Mouse (Mus musculus): ENCODE results near the gene Hnf1a.
A peak's percentile ranks its signal among the peaks of the same experiment; 100 is the strongest.

The Hnf1a gene

GRCm38 (mm10) chr5:114978888-114979249 is 8.0 kb upstream of the Hnf1a start:
- DNase-seq: peak; percentile 30

- peak; percentile 42 for DNase-seq
Measured at GRCm38 (mm10) chr5:114978473-114978872, 7.6 kb upstream of the Hnf1a start.

GRCm38 (mm10) chr5:114976935-114977334 is 6.0 kb upstream of the Hnf1a start:
- DNase-seq: no peak

- no peak for DNase-seq
Measured at GRCm38 (mm10) chr5:114973131-114973530, 2.2 kb upstream of the Hnf1a start.

- no peak for DNase-seq
Measured at GRCm38 (mm10) chr5:114972201-114972600, 1.3 kb upstream of the Hnf1a start.

GRCm38 (mm10) chr5:114969609-114970215 is 1.2 kb downstream of the Hnf1a start:
- no peak for DNase-seq

GRCm38 (mm10) chr5:114969064-114969463 is 1.8 kb downstream of the Hnf1a start:
- no peak for DNase-seq

- DNase-seq: no peak
Measured at GRCm38 (mm10) chr5:114968651-114969050, 2.2 kb downstream of the Hnf1a start.

GRCm38 (mm10) chr5:114967523-114968268 is 3.2 kb downstream of the Hnf1a start:
- no peak for DNase-seq

GRCm38 (mm10) chr5:114964967-114965898 is 5.7 kb downstream of the Hnf1a start:
- no peak for DNase-seq

GRCm38 (mm10) chr5:114964315-114964966 is 6.5 kb downstream of the Hnf1a start:
- DNase-seq: no peak

- DNase-seq: peak; percentile 32
Measured at GRCm38 (mm10) chr5:114961590-114962360, 9.1 kb downstream of the Hnf1a start.

GRCm38 (mm10) chr5:114958069-114958468 is 12.8 kb downstream of the Hnf1a start:
- DNase-seq: no peak

GRCm38 (mm10) chr5:114953326-114953725 is 17.6 kb downstream of the Hnf1a start:
- DNase-seq: no peak

GRCm38 (mm10) chr5:114951279-114951880 is 19.5 kb downstream of the Hnf1a start:
- no peak for DNase-seq

- no peak for DNase-seq
Measured at GRCm38 (mm10) chr5:114950669-114951068, 20.2 kb downstream of the Hnf1a start.

GRCm38 (mm10) chr5:114949812-114950211 is 21.1 kb downstream of the Hnf1a start:
- no peak for DNase-seq

GRCm38 (mm10) chr5:114949316-114949715 is 21.6 kb downstream of the Hnf1a start:
- no peak for DNase-seq

- peak; percentile 71 for DNase-seq
Measured at GRCm38 (mm10) chr5:114948891-114949290, 22.0 kb downstream of the Hnf1a start.

GRCm38 (mm10) chr5:114945072-114945471 is 25.8 kb downstream of the Hnf1a start:
- no peak for DNase-seq

- no peak for DNase-seq
Measured at GRCm38 (mm10) chr5:114942766-114943130, 28.1 kb downstream of the Hnf1a start.
